Mouse (Mus musculus) hindbrain, postnatal 0 days (tissue): ENCODE measurements around the gene A1cf. TPM values are rescaled to one million over a fixed set of nuclear protein-coding genes. Genes with fewer than 3 reads are reported as not detected.
A peak's percentile ranks its signal among the peaks of the same experiment; 100 is the strongest.

Experiments used
- ATAC-seq: fragments of 200-750 bp; cut with Nextera tagmentation; 2 replicates; pipeline ENCODE4 v1.8.0; 2017; ENCODE audit warnings: mild to moderate bottlenecking, moderate TSS enrichment, moderate library complexity
- DNase-seq: peaks from one replicate; pipeline ENCODE4 v3.0.0-alpha.2; 2015; ENCODE audit warnings: low spot score
- H3K27ac ChIP-seq: fragments of 300-500 bp; sonication (generic); 2 replicates; pipeline ENCODE4 v1.5.1; 2014; ENCODE audit warnings: mild to moderate bottlenecking
- H3K27me3 ChIP-seq: fragments of 300-500 bp; sonication (generic); 2 replicates; pipeline ENCODE4 v1.6.1; 2014; ENCODE audit warnings: low read length, mixed read lengths; ENCODE audit not compliant: insufficient read depth
- H3K36me3 ChIP-seq: fragments of 300-500 bp; sonication (generic); 2 replicates; pipeline ENCODE4 v1.6.1; 2014; ENCODE audit warnings: low read length, mixed read lengths; ENCODE audit not compliant: insufficient read depth
- H3K4me1 ChIP-seq: fragments of 300-500 bp; sonication (generic); 2 replicates; pipeline ENCODE4 v1.6.1; 2014; ENCODE audit warnings: antibody characterized with exemption, low read length, mixed read lengths; ENCODE audit not compliant: insufficient read depth
- H3K4me2 ChIP-seq: fragments of 300-500 bp; sonication (generic); 2 replicates; pipeline ENCODE4 v1.6.1; 2014; ENCODE audit warnings: low read depth, mild to moderate bottlenecking, low read length, moderate library complexity, mixed read lengths
- H3K4me3 ChIP-seq: fragments of 300-500 bp; sonication (generic); 2 replicates; pipeline ENCODE4 v1.5.1; 2014; ENCODE audit warnings: low read length
- H3K9ac ChIP-seq: fragments of 300-500 bp; sonication (generic); replicated peaks from 2 replicates; pipeline ENCODE4 v1.6.1; 2014; ENCODE audit warnings: mild to moderate bottlenecking, low read length, moderate library complexity, mixed read lengths
- H3K9me3 ChIP-seq: fragments of 300-500 bp; sonication (generic); 2 replicates; pipeline ENCODE4 v1.6.1; 2016; ENCODE audit warnings: low read length, mixed read lengths
- CTCF ChIP-seq: IDR thresholded peaks from 2 replicates; pipeline ENCODE4 v1.5.1; 2016; ENCODE audit warnings: antibody characterized with exemption, control low read depth, low read depth
- WGBS: fragments of 180-500 bp; shearing (Covaris S2); extraction: QIAGEN DNeasy Blood & Tissue Kit; methylation state at CpG from one replicate; pipeline ENCODE4 v1.1.7; 2014; 5-methylcytosine and 5-hydroxymethylcytosine counted together
- polyA plus RNA-seq: library from polyadenylated mRNA; unstranded; fragments of >200 nt; fragmentation: Nextera tagmentation; extraction: Ambion mirVana; gene quantifications from 2 replicates; pipeline ENCODE4 v1.2.1, GENCODE M21; 2015
- total RNA-seq: library from RNA; depleted of rRNA; stranded (reverse); fragments of >200 nt; gene quantifications from 2 replicates; pipeline ENCODE4 v1.2.3, GENCODE M21; 2014; rRNA removed

A1cf gene
- not detected in 2 replicates for total RNA-seq
- not detected in 2 replicates for polyA plus RNA-seq

DNA sequence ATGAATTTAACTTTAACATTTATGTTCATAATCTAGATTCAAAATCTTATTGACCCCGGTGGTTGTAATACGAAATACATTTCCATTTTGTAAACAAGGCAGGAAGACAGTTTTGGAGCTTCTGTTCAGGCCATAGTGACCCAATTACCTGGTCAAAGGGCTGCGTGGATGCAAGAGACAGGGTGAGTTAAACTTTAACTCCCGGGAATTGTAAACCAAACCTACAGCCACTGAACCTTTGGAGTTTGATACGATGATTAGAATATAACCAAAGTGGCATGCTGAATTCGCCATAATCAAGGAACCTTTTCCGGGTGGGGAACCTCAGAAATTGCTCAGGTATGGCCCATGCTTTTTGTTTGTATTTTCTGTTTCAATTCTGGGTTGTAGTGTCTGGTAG, at the start of gene A1cf:
Gene A1cf (plus strand): TSS at position 244 of the 400 bp plus-strand sequence.
- TF ChIP-seq CTCF = no peak
- ATAC-seq = no peak
- no peaks in the 10 kb centered on the region for H3K4me1 ChIP-seq
- no peaks in the 10 kb centered on the region for H3K27me3 ChIP-seq
- WGBS = 88% methylated on average over 7 of the region's 7 CpGs
- no peaks in the 10 kb centered on the region for H3K9me3 ChIP-seq
- no peak within 1 kb of the TSS for H3K9ac ChIP-seq
- no peak for DNase-seq
- no peaks in the 10 kb centered on the region for H3K36me3 ChIP-seq
- H3K27ac ChIP-seq = no peak within 1 kb of the TSS
- no peak within 1 kb of the TSS for H3K4me3 ChIP-seq
- H3K4me2 ChIP-seq = no peak within 1 kb of the TSS

DNA sequence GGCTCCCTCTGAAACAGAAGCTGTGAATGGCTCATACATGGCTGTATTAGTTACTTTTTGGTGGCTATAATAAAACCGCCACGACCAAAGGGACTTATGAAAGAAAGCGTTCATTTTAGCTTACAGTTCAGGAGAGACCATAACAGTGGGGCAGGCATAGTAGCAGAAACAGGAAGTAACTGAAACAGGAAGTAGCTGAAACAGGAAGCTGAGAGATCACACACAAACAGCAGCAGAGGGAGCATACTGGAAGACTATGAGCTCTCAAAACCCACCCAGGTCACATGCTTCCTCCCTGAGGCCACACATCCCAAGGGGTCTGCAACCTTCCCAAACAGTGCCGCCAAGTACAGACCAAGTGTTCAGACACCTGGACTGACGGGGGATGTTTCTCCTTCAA, 34.3 kb upstream of the A1cf start:
- Histone ChIP-seq H3K27ac (no peak overlapping the region), H3K36me3 (no peaks in the 10 kb centered on the region), H3K27me3 (no peaks in the 10 kb centered on the region), H3K9me3 (no peaks in the 10 kb centered on the region), H3K4me3 (no peak overlapping the region), H3K4me2 (no peak overlapping the region), H3K9ac (no peak overlapping the region), H3K4me1 (no peaks in the 10 kb centered on the region)
- ATAC-seq (no peak), DNase-seq (no peak)
- 88% methylated on average over 5 of the region's 5 CpGs for WGBS
- TF ChIP-seq CTCF = no peak

DNA sequence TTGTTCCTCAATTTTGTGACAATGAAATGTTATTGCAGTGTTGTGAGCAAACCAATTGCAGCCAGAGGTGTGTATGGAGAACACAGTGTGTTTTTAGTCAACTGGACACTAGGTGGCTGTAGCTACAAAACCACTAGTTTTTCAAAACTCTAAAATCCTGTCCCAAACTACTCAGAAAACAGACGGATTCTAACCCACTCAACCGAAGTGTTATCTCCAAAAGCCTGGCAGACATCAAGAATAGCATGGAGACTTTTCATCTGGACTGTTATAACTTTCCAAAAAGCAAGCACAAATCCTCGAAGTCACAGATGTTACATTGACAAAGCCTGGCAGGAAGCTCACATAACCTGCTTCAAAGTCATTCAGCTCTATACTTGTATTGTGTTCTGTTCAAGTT, 6.7 kb upstream of the A1cf start:
- H3K4me1 ChIP-seq = no peaks in the 10 kb centered on the region
- no peak overlapping the region for H3K4me2 ChIP-seq
- TF ChIP-seq CTCF = no peak; the same call in 1 of the 2 replicates
- H3K9me3 ChIP-seq = no peaks in the 10 kb centered on the region
- no peak overlapping the region for H3K4me3 ChIP-seq
- ATAC-seq (no peak), DNase-seq (peak; percentile 3)
- H3K27ac ChIP-seq = no peak overlapping the region
- H3K9ac ChIP-seq = no peak overlapping the region
- H3K27me3 ChIP-seq = no peaks in the 10 kb centered on the region
- 56% methylated on average over 3 of the region's 3 CpGs for WGBS
- H3K36me3 ChIP-seq = no peaks in the 10 kb centered on the region

DNA sequence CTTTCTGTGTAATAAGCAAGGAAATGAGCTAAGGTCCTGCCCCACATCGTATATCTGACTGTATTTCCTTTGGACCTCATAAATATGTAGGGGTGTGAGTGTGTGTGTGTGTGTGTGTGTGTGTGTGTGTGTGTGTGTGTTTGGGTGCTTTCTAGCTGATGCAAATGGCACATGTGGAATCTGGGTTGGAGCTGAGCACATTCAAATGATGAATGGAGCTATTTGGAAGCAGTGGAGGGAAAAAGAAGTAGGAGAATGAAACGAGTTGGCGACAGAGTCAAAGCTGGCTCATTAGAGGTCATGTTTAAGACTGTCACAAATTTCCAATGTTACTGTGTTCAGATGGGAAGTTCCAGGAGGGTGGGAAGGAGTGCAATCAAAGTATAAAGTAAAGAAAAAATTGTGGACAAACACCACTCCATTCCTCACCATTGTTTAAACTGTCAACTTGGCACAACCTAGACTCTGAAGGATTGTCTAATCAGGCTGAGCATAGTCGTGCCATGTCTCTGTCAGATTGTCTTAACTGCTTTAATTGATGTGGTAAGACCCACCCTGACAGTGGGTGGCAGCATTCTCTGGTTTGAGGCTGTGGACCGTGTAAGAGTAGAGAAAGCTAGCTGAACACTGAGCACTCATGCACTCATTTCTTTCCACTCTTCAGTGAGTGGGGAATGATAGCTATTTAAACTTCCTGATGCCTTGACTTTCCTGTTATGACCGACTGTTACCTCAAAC, 5.9 kb upstream of the A1cf start:
- 53% methylated on average over 6 of the region's 6 CpGs for WGBS
- Histone ChIP-seq H3K9ac (no peak overlapping the region), H3K27ac (no peak overlapping the region), H3K4me1 (no peaks in the 10 kb centered on the region), H3K4me2 (no peak overlapping the region), H3K27me3 (no peaks in the 10 kb centered on the region), H3K4me3 (no peak overlapping the region), H3K9me3 (no peaks in the 10 kb centered on the region), H3K36me3 (no peaks in the 10 kb centered on the region)
- TF ChIP-seq CTCF = no peak
- ATAC-seq = no peak
- DNase-seq = no peak

DNA sequence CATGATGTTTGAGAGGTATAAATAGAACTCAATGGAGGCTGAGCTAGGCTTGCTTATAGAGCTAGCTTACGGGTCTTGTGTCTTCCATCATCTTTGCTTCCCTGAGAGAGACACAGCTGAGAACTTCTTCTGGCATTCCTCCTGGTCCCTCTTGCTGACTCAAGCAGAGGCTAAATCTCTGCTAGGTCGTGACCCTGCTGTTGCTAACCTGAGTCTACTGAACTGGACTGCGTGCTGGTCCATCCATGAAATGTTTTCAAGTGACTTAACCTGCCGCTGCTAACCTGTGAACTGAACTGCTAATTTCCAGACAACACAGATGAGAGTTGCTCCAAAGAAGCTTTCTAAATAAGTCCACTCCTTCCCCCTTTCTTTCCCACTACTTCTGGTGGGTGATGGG, 3.1 kb upstream of the A1cf start:
- DNase-seq = no peak
- no peak for TF ChIP-seq CTCF
- WGBS = 89% methylated on average over 4 of the region's 4 CpGs

DNA sequence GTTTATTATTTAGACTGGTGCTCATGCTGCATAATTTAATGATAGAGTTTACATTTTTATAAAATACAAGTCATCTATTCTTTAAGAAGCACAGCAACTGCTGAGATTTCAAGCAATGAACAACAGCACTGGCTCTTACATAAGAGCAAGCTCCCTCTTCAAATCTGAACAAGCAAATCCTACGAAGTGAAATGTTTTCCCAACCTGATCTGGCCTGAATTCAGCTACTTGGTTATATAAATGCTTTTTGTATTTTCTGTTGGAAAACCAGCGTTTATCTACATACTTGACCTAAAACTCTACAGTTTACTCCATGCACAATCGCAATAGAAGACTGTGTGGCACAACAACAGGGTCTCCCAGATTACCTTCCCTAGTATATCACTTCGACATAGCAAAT, 488 bp upstream of the A1cf start:
- DNase-seq (no peak), ATAC-seq (no peak)
- Histone ChIP-seq H3K4me1 (no peaks in the 10 kb centered on the region), H3K4me2 (no peak overlapping the region), H3K9me3 (no peaks in the 10 kb centered on the region), H3K9ac (no peak overlapping the region), H3K27ac (no peak overlapping the region), H3K4me3 (no peak overlapping the region), H3K27me3 (no peaks in the 10 kb centered on the region), H3K36me3 (no peaks in the 10 kb centered on the region)
- 82% methylated on average over 4 of the region's 4 CpGs for WGBS
- TF ChIP-seq CTCF = no peak

More for the DNA sequence above, 3.1 kb upstream of the A1cf start:
- no peak overlapping the region for H3K4me3 ChIP-seq
- ATAC-seq = no peak
- no peaks in the 10 kb centered on the region for H3K9me3 ChIP-seq
- H3K9ac ChIP-seq = no peak overlapping the region
- no peak overlapping the region for H3K4me2 ChIP-seq
- H3K36me3 ChIP-seq = no peaks in the 10 kb centered on the region
- no peaks in the 10 kb centered on the region for H3K27me3 ChIP-seq
- no peaks in the 10 kb centered on the region for H3K4me1 ChIP-seq
- no peak overlapping the region for H3K27ac ChIP-seq

DNA sequence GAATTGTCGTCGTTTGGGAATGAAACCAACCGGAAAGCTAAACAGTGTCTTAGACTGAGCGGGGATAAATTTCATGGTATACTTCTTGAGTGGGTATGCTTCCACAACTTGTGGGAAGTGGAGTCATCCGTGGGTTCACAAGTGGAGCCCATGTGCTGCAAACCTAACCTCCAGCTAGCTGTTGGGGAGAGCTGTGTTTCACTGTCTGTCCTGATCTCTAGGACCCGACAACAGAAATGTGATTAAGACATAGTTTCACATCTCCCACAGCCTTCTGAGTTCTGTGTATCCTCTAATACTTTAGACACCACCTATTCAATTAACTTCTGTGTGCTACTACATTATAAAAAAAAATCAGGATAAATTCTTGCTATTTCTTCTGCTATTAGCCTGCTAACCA, 407 bp downstream of the A1cf start:
- no peak overlapping the region for H3K4me3 ChIP-seq
- H3K4me2 ChIP-seq = no peak overlapping the region
- no peaks in the 10 kb centered on the region for H3K4me1 ChIP-seq
- TF ChIP-seq CTCF = no peak
- H3K9ac ChIP-seq = no peak overlapping the region
- DNase-seq = no peak
- no peaks in the 10 kb centered on the region for H3K36me3 ChIP-seq
- H3K27me3 ChIP-seq = no peaks in the 10 kb centered on the region
- no peaks in the 10 kb centered on the region for H3K9me3 ChIP-seq
- H3K27ac ChIP-seq = no peak overlapping the region
- WGBS = 83% methylated on average over 6 of the region's 6 CpGs
- no peak for ATAC-seq
